15 mouse cellular contexts compared by ENCODE assay signal in the genomic region with DNA sequence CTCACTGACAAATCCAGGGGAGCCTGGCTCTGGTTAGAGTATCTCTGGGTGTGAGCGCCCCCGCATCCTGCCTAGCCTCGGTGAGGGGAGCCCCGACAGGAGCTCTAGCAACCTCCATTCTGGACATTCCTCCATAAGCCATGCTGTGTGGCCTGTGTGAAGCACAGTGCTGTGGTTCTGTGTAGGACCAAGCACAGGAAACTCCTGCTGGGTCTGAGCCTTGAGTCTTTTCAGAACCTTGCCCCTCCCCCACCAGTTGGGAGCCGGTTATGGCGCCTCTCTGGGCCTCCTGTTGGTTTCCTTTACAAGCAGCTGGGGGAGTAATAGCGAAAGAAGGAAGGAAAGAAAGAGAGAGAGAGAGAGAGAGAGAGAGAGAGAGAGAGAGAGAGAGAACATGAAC.
DNase-seq lines count a peak whose midpoint lies in the region; ATAC-seq and TF ChIP-seq lines count a peak whose summit lies in the region.
"Had no signal": no experiment of that assay in that cellular context is flagged by ENCODE, and none has a peak within 500 bp of the region (broad histone marks: within the 10 kb centered on the region; RNA-seq: fewer than 3 reads in every experiment).

No protein-coding gene starts in this region.

- no peak overlapping the region for H3K4me3 ChIP-seq in forebrain, embryonic 10.5 days
- H3K4me3 ChIP-seq in forebrain, embryonic 12.5 days (replicated peaks) = no peak overlapping the region
- H3K4me3 ChIP-seq in E14TG2a.4 (replicated peaks; ENCODE audit: low read length) = peak overlapping the region; percentile 1; the same call in 1 of the 2 replicates
- H3K4me3 ChIP-seq: erythroblast, embryonic 14.5 days; limb, embryonic 15.5 days had no signal

- TF ChIP-seq CTCF in E14TG2a.4 (conservative IDR thresholded peaks at IDR 0.05; ENCODE audit: low read length) = no peak

- no peaks in the 10 kb centered on the region for H3K36me3 ChIP-seq in forebrain, embryonic 10.5 days (replicated peaks)
- H3K36me3 ChIP-seq in forebrain, embryonic 12.5 days (replicated peaks) = no peaks in the 10 kb centered on the region
- no peaks in the 10 kb centered on the region for H3K36me3 ChIP-seq in E14TG2a.4 (ENCODE audit: insufficient read depth, low read length)
- H3K36me3 ChIP-seq: limb, embryonic 15.5 days had no signal

- ATAC-seq in forebrain, embryonic 12.5 days (ENCODE audit: low FRiP score) = no peak
- ATAC-seq: forebrain, embryonic 16.5 days; liver, postnatal 0 days had no signal

- peak overlapping the region; percentile 74 for H3K27ac ChIP-seq in forebrain, embryonic 10.5 days
- no peak overlapping the region for H3K27ac ChIP-seq in forebrain, embryonic 12.5 days
- H3K27ac ChIP-seq: limb, embryonic 15.5 days had no signal

- DNase-seq in forebrain, embryonic 10.5 days (ENCODE audit: extremely low spot score, low spot score) = no peak
- DNase-seq in induced T-regulatory cell, adult 2 months (ENCODE audit: low read depth) = peak; percentile 83
- DNase-seq in thymus, postnatal 14 days = peak; percentile 67
- no peak for DNase-seq in gastrocnemius, postnatal 36 days
- no peak for DNase-seq in urinary bladder, postnatal 36 days (ENCODE audit: low spot score in 2 of 2)
- no peak for DNase-seq in yolk sac, embryonic 10.5 days (ENCODE audit: low spot score)
- DNase-seq: adrenal gland, postnatal 10 days; cerebellum, adult 11 months; liver, postnatal 0 days; right cerebral cortex, postnatal 4 days had no signal

- H3K27me3 ChIP-seq in forebrain, embryonic 10.5 days (ENCODE audit: poor library complexity, severe bottlenecking) = peaks cover 5% of the 10 kb centered on the region; the same call in 1 of the 2 replicates
- no peaks in the 10 kb centered on the region for H3K27me3 ChIP-seq in forebrain, embryonic 12.5 days
- peaks cover 52% of the 10 kb centered on the region for H3K27me3 ChIP-seq in E14TG2a.4 (ENCODE audit: insufficient read depth, low read length)
- H3K27me3 ChIP-seq: limb, embryonic 15.5 days had no signal

- 55% methylated on average over 7 of the region's 7 CpGs for WGBS in forebrain, embryonic 10.5 days
- 52% methylated on average over 7 of the region's 7 CpGs for WGBS in forebrain, embryonic 12.5 days

- H3K4me1 ChIP-seq in forebrain, embryonic 10.5 days = peaks cover 53% of the 10 kb centered on the region
- H3K4me1 ChIP-seq in forebrain, embryonic 12.5 days = peaks cover 25% of the 10 kb centered on the region
- H3K4me1 ChIP-seq in E14TG2a.4 (replicated peaks; ENCODE audit: low read depth, low read length) = peaks cover 42% of the 10 kb centered on the region

- no peak overlapping the region for H3K9ac ChIP-seq in forebrain, embryonic 12.5 days
- H3K9ac ChIP-seq: limb, embryonic 15.5 days; liver, postnatal 0 days had no signal

- intact Hi-C loops in gastrocnemius, postnatal 36 days (cut with DNase I) = no loop called here

- no peak overlapping the region for H3K4me2 ChIP-seq in forebrain, embryonic 12.5 days
- H3K4me2 ChIP-seq: limb, embryonic 15.5 days had no signal

- H3K9me3 ChIP-seq in forebrain, embryonic 10.5 days = peaks cover 11% of the 10 kb centered on the region; the same call in 1 of the 2 replicates
- 0 out of 2 replicates have a peak, but pooled peaks cover 4% of the 10 kb centered on the region for H3K9me3 ChIP-seq in forebrain, embryonic 12.5 days
- no peaks in the 10 kb centered on the region; the same call in 1 of the 2 replicates for H3K9me3 ChIP-seq in E14TG2a.4 (ENCODE audit: low read length)
- H3K9me3 ChIP-seq: limb, embryonic 15.5 days had no signal

Comparison
In these comparisons a context has a peak if more than half of its experiments do, and no peak if none do; other contexts are left out.
1. DNase-seq: peak in induced T-regulatory cell, adult 2 months (single experiment) and thymus, postnatal 14 days (single experiment); none in forebrain, embryonic 10.5 days (single experiment), gastrocnemius, postnatal 36 days (0 of 2), urinary bladder, postnatal 36 days (0 of 2) and yolk sac, embryonic 10.5 days (single experiment).